Mouse (Mus musculus): ENCODE measurements around the gene Trabd2b.

- no peak for TF ChIP-seq EP300 (IDR thresholded peaks at IDR 0.05; ENCODE audit: low read depth)
- TF ChIP-seq CTCF (IDR thresholded peaks at IDR 0.05; ENCODE audit: low read depth): no peak
Measured at GRCm38 (mm10) chr4:114409511-114409910, 3.0 kb downstream of the Trabd2b start.

Data from heart, postnatal 0 days (tissue).